Mouse (Mus musculus): ENCODE data around the gene Notch1. TPM values are rescaled to one million over a fixed set of nuclear protein-coding genes. Genes with fewer than 3 reads are reported as not detected.

The Notch1 gene
- total RNA-seq, 2 experiments from 2014 or later: 35.4 to 45.2 TPM

GRCm38 (mm10) chr2:26533249-26533648 lies 16.8 kb upstream of the Notch1 start:
- no peak for DNase-seq (ENCODE audit: low spot score in 2 of 2)

- no peak for DNase-seq (ENCODE audit: low spot score in 2 of 2)
Observed at GRCm38 (mm10) chr2:26531829-26532228, 15.4 kb upstream of the Notch1 start.

GRCm38 (mm10) chr2:26529881-26530280 lies 13.4 kb upstream of the Notch1 start:
- no peak for DNase-seq (ENCODE audit: low spot score in 2 of 2)

- DNase-seq (ENCODE audit: low spot score in 2 of 2): no peak
Observed at GRCm38 (mm10) chr2:26529221-26529805, 12.8 kb upstream of the Notch1 start.

GRCm38 (mm10) chr2:26526443-26527257 lies 10.2 kb upstream of the Notch1 start:
- DNase-seq (ENCODE audit: low spot score in 2 of 2): no peak

GRCm38 (mm10) chr2:26525355-26526018 lies 9.0 kb upstream of the Notch1 start:
- no peak for DNase-seq (ENCODE audit: low spot score in 2 of 2)

- no peak for DNase-seq (ENCODE audit: low spot score in 2 of 2)
Observed at GRCm38 (mm10) chr2:26522327-26522726, 5.9 kb upstream of the Notch1 start.

GRCm38 (mm10) chr2:26519753-26520152 lies 3.3 kb upstream of the Notch1 start:
- no peak for DNase-seq (ENCODE audit: low spot score in 2 of 2)

- no peak for DNase-seq (ENCODE audit: low spot score in 2 of 2)
Observed at GRCm38 (mm10) chr2:26516987-26517386, 524 bp upstream of the Notch1 start.

- DNase-seq (ENCODE audit: low spot score in 2 of 2): no peak
Observed at GRCm38 (mm10) chr2:26515335-26515734, 1.1 kb downstream of the Notch1 start.

GRCm38 (mm10) chr2:26513105-26513745 lies 3.2 kb downstream of the Notch1 start:
- no peak for DNase-seq (ENCODE audit: low spot score in 2 of 2)

GRCm38 (mm10) chr2:26508661-26509060 lies 7.8 kb downstream of the Notch1 start:
- DNase-seq (ENCODE audit: low spot score in 2 of 2): no peak

- DNase-seq (ENCODE audit: low spot score in 2 of 2): no peak
Observed at GRCm38 (mm10) chr2:26507961-26508391, 8.5 kb downstream of the Notch1 start.

- no peak for DNase-seq (ENCODE audit: low spot score in 2 of 2)
Observed at GRCm38 (mm10) chr2:26507481-26507886, 9.0 kb downstream of the Notch1 start.

- no peak for DNase-seq (ENCODE audit: low spot score in 2 of 2)
Observed at GRCm38 (mm10) chr2:26506746-26507280, 9.7 kb downstream of the Notch1 start.

GRCm38 (mm10) chr2:26504772-26505480 lies 11.5 kb downstream of the Notch1 start:
- no peak for DNase-seq (ENCODE audit: low spot score in 2 of 2)

- peak in 1 of 2 experiments; percentile 71 for DNase-seq (ENCODE audit: low spot score in 2 of 2)
Observed at GRCm38 (mm10) chr2:26503661-26504575, 12.5 kb downstream of the Notch1 start.

GRCm38 (mm10) chr2:26502863-26503631 lies 13.4 kb downstream of the Notch1 start:
- DNase-seq (ENCODE audit: low spot score in 2 of 2): no peak

Data from layer of hippocampus, postnatal 14 days (tissue).